Mouse (Mus musculus): Measurements from ENCODE around the gene Zfp619. TPM values are rescaled to one million over a fixed set of nuclear protein-coding genes. Genes with fewer than 3 reads are reported as not detected.

Zfp619 gene
- polyA plus RNA-seq, 1 experiment from 2014 or later, result 2.4 TPM

Other genes starting within 250 kb of the Zfp619 start
- not detected in 2 replicates for gene Gm5114, start 104.6 kb upstream of the Zfp619 start, polyA plus RNA-seq (2015; fragmentation: Nextera tagmentation; extraction: Ambion mirVana)

Data from limb, embryonic 13.5 days (tissue).